Mouse (Mus musculus) large intestine, adult 2 months (tissue): ENCODE results near the gene Xrcc6. TPM values are rescaled to one million over a fixed set of nuclear protein-coding genes. Genes with fewer than 3 reads are reported as not detected.

Source experiments
- DNase-seq: peaks from one replicate; pipeline ENCODE4 v3.0.0-alpha.2; 2012; ENCODE audit warnings: low read depth, low spot score
- WGBS: fragments of 180-500 bp; shearing (Covaris S2); methylation state at CpG from one replicate; pipeline ENCODE4 v1.1.7; 2018; 5-methylcytosine and 5-hydroxymethylcytosine counted together
- polyA plus RNA-seq: library from polyadenylated mRNA; depleted of rRNA; stranded (reverse); fragments of >200 nt; gene quantifications from 2 replicates; pipeline ENCODE4 v1.2.3, GENCODE M21; 2012; rRNA removed

Xrcc6 gene
- 16.8 and 18.9 TPM in 2 replicates for polyA plus RNA-seq

DNA sequence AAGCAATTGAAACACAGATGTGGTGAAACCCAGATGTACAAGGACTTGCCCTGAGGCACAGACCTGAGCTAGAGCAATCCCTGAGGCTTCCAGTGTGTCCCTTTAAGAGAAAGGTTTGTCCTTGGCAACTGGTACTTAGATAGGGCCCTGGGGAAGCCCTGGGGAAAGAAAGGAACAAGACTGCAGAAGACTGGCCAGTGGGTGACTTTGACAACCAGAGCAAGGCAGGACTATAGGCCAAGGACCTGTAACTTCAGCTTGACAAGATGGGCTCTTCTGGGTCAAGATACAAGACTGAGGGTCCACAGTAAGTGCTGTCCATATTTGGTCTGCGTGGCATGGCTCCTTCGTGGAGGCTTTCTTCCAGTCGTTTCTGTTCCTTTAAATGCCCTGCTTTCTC, at the start of gene Xrcc6:
Gene Xrcc6 (plus strand): TSS at position 190 of the 400 bp plus-strand sequence.
- 81% methylated on average over 3 of the region's 3 CpGs for WGBS
- no peak for DNase-seq

DNA sequence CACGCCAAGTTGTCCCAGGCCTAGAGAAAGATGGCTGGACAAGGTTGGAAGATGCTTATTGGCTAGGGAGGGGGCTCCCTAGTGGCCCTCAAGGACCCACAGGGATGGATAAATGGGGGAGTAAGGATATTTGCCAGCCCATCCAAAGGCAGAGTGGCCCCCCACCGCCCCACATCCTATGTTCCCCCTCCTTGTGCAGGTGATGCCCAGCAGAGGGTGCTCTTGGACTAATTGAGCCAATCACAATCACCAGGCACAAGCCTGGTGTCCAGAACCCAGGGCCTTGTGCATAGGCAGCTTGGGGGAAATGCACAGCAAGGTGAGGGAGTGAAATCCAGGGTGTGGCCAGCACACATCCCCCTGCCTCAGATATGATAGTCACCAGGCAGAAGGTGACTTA, 49.4 kb upstream of the Xrcc6 start:
- no peak for DNase-seq
- 43% methylated on average over 2 of the region's 2 CpGs for WGBS

DNA sequence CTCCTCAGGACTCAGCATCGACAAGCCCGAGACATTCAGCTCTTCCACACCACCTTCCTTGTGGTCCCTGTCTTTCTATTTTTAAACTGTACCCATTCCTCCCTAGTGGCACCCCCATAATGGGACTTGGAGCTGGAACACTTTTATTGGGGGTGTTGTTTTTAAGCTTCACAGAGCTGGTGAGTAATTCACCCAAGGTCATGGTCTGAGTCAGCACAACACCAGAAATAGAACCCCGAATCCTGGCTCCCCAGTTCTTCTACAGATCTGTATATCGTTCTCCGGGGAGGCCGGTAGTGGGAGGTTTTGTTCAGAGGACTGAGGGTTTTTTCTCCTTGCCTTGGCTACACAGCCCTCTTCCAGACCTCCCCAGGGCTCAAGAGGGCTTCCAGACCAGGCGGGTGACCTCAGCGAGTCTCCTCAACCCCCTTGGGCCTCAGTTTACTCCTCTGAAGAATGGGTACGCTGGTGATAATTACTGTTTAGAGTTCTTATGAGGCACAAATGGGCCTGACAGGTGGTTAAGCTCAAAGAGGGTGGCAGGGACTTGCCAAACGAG, 48.4 kb upstream of the Xrcc6 start:
- DNase-seq: no peak
- 76% methylated on average over 10 of the region's 10 CpGs for WGBS

DNA sequence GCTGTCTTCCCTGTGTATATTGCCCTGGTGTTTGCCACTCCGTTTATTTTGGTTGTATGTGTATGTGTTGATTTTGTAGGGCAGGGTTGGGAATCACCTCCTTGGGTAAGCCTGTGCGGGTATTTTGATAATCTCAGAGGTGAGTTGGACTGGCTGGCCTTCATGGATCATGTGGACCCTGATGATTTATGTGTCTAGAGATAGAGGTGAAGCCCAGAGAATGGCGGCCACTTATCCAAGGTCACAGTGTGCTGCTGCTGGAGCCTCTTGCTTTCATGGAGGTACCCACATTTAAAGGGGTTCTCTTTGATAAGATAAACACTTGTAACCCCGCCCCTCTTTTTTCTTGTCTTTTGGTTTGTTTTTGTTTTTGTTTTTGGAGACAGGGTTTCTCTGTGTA, 47.9 kb upstream of the Xrcc6 start:
- DNase-seq: no peak
- WGBS: 61% methylated on average over 4 of the region's 4 CpGs

DNA sequence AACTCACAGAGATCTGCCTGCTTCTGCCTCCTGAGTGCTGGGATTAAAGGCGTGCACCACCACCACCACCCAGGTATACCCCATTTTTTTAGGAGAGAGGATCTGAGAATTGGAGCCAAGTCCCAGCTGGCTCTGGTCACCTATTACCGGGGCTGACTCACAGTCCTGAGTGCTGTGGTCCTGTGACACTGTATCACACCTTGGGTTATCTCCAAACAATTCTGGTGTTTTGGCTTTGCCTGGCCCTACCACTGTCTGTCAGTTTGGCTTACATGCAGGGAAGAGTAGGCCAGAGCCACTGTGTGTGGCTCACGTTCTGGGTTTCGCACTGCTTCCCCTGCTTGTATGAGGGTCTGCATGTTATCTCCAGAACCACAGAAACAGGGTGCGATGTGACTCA, 47.4 kb upstream of the Xrcc6 start:
- no peak for DNase-seq
- WGBS: 89% methylated on average over 5 of the region's 5 CpGs

DNA sequence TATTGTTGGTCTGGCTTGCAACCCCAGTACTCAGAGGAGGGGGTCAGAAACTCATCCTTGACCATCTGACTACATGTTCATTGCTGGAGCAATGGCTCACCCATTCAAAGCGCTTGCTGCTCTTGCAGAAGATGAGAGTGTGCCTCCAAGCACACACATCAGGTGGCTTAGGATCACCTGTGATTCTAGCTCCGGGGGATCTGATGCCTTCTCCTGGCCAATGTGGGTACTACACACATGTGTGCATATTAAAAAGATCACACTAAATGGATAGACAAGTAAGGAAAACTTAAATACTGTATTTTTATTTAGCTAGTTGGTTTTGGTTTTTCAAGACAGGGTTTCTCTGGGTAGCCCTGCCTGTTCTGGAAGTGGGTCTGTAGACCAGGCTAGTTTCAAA, 46.6 kb upstream of the Xrcc6 start:
- DNase-seq: no peak
- 92% methylated on average over 2 of the region's 2 CpGs for WGBS

DNA sequence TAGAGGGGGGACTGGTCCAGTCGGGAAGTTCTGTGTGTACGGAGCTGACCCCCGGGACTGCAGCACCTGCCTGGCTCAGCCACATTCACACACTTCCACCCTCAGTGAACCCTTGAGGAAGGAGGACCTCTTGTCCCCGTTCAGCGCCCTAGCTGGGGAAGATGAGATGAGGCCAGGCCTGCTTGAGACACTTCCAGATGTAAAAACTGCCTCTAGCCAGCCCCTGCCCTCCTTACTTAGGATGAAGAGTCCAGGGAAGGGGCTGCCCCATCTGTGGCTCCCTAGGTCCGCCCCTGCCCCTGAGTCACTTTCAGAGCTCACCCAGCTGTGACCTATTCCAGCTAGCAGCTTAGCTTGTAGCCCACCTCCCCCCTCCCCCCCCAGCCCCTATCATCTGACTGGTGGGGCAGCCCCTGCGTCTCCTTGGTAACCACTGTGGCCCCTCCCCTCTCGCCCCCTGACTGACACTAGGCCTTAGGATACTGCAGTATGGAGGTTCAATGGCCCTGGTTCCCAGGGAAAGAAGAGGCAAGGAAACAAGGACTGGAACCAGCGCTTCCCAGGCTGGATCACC, 44.4 kb upstream of the Xrcc6 start:
- no peak for DNase-seq
- 43% methylated on average over 9 of the region's 9 CpGs for whole genome bisulfite sequencing

DNA sequence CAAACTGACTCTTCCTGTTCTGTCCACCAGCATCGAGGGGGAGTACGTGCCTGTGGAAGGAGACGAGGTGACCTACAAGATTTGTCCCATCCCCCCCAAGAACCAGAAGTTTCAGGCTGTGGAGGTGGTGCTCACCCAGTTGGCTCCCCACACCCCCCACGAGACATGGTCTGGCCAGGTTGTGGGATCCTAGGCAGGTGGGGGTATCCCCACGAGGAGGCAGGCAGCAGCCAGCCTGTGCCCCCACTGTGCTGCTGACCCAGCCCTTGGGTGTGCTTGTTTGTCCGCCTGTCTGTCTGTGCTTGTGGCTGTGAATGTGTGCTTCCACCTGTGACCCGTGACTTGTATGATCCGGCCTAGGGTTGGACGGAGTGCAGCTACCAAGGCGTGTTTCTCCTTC, 38.6 kb upstream of the Xrcc6 start:
- DNase-seq: no peak
- 79% methylated on average over 10 of the region's 10 CpGs for WGBS

DNA sequence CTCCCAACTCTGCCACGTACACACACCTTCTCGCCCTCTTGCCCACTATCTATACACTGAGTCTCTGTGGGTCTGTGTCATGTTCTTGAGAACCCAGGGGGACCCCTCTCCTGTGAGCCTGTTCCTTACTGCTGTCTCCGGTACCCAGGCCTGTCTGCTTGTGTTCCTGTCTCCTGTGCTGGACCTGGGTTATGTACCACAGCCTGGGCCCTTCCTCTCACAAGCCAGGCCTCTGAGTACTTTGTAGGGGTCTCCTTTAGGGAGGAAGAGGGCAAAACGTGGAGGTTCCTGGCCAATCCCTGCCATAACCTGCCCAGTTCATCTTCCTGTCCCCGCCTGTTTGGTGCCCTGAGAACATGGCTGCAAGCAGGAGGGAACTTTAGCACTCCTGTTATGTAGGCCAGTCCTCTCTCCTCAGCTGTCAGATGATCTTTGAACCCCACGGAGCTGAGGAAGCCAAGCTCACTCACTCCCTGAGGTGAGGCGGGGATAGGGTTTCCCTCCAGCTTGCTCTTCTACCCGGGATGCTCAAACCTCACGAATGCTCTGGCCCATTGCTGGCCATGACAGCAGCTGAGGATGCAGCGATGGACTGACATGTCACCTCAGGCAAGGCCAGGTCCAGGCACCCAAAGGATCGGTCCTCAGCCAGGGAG, 38.0 kb upstream of the Xrcc6 start:
- WGBS: 56% methylated on average over 11 of the region's 11 CpGs
- DNase-seq: no peak

DNA sequence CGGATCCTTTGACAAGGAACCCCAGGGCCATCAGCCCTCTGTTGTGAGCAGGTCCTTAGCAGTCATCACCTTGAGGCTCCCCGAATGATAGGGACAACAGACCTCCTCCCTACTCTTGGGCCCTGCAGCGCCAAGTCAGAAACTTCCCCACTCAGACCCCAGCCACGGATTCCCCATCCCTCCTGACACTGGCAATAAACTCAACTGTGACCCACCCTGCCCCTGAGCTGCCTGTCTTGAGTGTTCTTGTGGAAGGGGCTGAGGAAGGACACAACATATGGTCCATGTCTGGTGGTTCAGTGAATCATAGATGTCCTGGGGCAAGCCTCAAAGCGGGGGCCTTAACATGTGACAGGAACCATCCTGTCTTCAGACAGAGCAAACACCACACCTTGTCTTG, 36.9 kb upstream of the Xrcc6 start:
- DNase-seq: no peak
- 84% methylated on average over 5 of the region's 5 CpGs for WGBS

DNA sequence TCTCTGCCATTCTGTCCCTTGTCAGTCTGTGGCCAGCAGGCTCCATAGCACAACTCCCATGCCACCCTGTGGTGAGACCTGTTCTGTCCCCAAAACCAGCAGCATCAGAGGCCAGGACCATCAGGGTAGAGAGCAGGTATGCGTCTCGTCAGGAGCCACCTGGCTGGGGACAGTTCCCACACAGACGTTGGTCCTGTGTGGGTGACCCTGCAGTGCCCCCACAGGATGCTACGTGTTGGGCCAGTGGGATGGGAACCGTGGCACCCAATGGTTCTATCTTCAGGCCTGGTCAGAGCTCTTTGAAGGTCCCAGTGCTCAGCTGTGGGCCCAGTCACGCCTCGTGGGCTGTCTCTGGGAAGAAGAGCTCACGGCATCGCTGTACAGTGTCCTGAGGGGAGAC, 36.5 kb upstream of the Xrcc6 start:
- 90% methylated on average over 9 of the region's 9 CpGs for WGBS
- no peak for DNase-seq

DNA sequence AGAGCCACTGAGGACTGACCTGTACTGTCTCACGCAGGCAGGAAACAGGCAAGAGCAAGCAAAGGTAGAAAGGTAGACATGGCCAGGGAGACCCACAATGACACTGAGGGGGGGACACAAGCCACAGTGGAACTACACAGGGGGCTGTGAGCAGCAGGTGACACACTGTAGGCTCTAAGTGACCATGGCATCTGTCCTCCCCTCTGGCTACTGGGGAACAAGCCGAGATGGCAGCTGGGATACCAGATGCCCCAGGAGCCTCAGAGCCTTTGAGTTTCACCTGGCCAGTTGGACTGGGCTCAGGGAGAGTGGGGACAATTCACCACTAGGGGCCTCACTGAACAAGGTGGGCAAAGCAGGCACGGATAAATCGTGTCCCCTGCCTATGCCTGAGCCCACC, 35.3 kb upstream of the Xrcc6 start:
- DNase-seq: no peak
- 90% methylated on average over 4 of the region's 4 CpGs for WGBS

DNA sequence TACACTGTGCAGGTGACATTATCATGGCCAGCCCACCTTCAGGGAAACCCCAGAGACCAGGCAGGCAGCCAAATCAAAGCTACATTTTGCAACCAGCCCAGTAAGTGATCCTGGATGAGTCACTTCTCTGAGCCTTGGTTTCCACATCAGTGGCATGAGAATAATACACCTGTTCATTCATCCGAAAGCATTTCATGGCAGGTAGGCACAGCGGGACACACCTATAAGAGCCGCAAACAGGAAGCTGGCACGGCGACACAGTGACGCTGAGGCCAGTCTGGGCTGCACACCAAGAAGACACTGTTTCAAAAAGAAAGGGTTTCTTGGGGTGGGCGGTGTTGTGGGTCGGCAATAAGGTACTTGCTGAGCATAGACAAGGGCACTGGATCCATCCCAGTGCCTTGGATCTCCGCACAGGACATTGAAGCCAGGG, 33.5 kb upstream of the Xrcc6 start:
- WGBS: 51% methylated on average over 9 of the region's 9 CpGs
- DNase-seq: no peak

DNA sequence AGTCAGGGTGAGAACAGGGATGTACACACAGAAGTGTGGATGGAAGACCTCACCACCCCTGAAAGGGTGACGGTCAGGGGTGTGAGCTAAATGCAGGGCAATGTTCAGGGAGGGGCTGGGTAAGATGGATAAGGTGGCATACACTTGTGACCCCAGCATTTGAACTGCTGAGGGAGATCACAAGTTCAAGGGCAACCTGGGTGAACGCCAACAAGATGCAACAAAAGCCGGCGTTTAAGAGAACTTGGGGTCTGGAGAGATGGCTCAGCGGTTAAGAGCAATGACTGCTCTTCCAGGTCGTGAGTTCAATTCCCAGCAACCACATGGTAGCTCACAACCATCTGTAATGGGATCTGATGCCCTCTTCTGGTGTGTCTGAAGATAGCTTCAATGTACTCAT, 32.9 kb upstream of the Xrcc6 start:
- DNase-seq: no peak
- 85% methylated on average over 6 of the region's 6 CpGs for WGBS

DNA sequence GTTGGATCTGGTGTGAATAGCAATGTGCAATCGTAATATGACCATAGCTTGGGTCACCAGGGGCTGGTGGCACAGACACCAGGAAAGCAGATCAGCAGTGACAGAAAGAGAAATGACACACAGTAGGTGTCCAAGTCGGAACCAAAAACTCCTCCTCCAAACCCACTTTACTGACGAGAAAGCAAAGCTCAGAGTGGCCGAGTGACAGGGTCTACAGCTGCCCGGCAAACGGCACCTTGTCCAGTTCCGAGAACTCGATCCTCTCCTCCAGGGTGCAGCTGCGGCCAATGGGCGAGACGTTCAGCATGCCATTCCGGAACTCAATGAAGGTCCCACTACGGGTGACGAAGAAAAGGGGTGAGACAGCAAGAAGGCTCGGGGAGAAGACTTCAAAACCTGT, 32.2 kb upstream of the Xrcc6 start:
- 96% methylated on average over 15 of the region's 15 CpGs for WGBS

DNA sequence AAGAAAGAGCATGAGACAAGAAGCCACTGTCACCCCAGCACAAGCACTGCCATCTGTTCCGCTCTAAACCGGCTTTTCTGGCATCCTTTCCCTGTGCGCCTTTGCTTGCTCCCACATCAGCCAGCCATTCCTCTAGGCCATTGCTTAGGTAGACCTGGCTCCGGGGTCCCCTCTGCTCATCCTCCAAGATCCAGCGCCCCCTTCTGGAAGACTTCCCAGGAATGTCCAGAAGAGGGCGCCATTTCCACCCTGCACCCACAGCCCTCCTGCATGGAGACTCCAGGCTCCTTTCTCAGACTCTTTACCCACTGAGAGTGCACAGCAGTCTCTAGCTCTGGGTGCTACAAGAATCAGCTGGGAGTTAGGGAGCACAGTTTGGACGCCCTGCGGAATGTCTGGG, 31.2 kb upstream of the Xrcc6 start:
- DNase-seq: no peak
- 67% methylated on average over 8 of the region's 8 CpGs for WGBS

More for the DNA sequence above, 32.2 kb upstream of the Xrcc6 start:
- no peak for DNase-seq

DNA sequence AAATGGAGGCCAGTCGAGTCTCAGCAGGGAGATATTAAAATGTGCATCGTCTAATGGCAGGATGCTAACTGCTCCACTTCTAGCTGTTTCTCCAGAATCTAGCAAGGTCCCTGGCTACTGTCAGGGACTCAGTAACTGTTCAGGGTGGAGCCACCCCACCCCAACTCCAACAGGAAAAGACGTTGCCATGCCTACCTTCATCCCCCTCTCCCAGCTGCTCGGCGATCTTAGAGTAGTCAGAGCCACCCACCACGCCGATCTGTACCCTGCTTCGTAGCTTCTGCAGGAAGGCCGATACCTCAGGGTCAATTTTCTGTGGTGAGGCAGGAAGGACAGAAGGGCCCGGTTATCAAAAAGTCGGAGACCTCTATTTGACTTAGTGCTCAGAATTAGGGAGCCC, 30.0 kb upstream of the Xrcc6 start:
- DNase-seq: no peak
- 86% methylated on average over 11 of the region's 11 CpGs for WGBS

DNA sequence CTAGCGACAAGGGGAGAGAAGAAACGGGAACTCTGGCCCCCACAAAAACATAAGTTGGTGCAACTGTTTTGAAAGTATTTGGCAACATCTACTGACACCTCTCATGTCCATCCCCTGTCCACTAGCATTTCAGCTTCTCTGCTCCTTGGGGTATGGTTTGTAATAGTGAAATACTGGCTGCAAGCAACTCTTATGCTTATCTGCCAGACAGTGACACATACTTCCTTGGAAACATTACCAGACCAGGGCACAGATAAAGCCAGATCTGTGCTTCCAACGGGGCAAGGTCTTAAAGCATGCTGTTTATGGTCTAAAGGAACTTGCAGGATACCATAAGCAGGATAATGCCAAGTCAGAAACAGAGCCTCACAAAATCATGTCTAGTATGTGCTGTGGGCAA, 28.7 kb upstream of the Xrcc6 start:
- WGBS: 70% methylated on average over 3 of the region's 3 CpGs
- no peak for DNase-seq

DNA sequence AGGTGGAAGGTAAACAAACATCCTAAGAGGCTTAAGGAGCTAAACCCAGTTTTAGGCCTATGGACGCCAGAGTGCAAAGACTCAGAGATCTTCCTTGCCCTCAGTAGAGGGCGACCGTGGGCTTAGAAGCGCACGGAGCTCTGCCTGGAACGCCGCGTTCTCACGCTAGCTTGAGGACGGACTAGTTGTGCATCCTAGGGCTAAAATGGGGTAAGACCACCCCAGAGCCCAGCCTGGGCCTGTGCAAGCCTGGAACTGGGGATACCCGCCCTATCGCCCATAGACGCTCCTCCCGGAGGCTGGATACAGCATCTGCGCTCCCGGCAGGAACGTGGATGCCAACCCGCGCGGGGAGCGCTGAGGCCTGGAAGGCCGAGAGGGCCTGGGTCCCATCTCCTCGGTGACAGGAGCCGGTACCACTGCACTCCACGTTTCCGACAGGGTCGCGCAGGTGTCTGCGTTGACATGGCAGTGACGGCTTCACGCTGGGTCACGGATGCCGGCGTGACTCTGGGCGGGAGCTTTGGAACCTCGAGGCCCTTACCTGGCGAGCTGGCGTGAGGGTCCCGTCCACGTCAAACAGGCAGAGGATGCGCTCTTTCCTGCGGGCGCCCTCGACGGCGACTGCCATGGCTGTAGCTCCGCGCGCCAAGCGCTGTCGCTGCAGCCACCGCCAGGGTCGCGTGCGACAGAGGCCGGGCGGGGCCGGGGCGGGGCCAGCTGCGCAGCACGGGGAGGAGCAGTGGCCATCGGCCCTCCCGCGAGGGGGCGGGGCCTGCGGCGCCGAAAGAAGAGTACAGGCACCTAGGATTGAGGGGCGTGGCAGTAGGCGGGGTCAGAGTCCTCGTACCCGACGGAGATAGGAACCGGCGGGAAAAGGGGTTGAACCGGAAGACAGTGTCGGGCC, 27.2 kb upstream of the Xrcc6 start, which contains the start of gene Pmm1:
Gene Pmm1 (minus strand): TSS at position 760 of the 907 bp plus-strand sequence.
- peak; percentile 97 for DNase-seq
- WGBS: under 1% methylated on average over 77 of the region's 77 CpGs

DNA sequence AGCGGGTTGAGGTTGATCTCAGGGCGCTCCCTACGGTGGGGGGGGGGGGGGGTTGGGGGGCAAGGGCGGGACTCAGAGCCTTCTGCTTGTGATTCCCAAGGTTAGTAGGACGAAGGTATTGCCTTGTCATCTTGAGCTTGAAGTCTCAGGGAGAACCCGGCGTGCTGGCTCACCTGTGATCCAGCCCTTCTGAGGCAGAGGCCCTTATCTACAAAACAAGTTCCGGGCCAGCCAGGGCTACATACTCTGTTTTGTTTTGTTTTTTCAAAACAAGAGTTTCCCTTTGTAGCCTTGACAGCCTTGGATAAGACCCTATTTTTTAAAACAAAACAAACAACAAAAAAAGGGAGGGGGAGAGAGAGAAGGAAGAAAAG, 26.6 kb upstream of the Xrcc6 start:
- WGBS: 0% methylated on average over 7 of the region's 8 CpGs
- no peak for DNase-seq
